Mouse (Mus musculus) CD8-positive naive resting alpha-beta T cell, adult 57 days (primary cell): Measurements from ENCODE around the gene Rhox2g. TPM values are rescaled to one million over a fixed set of nuclear protein-coding genes. Genes with fewer than 3 reads are reported as not detected.

Experiments used
- total RNA-seq: library from RNA; stranded (reverse); gene quantifications from one replicate; pipeline ENCODE4 v1.2.4, GENCODE M21; 2023

Gene Rhox2g
- not detected for total RNA-seq

GRCm38 (mm10) chrX:37643370-37643769 is at the start of gene Rhox2g:
TSS of gene Rhox2g (minus strand) at chrX:37643470.

DNA sequence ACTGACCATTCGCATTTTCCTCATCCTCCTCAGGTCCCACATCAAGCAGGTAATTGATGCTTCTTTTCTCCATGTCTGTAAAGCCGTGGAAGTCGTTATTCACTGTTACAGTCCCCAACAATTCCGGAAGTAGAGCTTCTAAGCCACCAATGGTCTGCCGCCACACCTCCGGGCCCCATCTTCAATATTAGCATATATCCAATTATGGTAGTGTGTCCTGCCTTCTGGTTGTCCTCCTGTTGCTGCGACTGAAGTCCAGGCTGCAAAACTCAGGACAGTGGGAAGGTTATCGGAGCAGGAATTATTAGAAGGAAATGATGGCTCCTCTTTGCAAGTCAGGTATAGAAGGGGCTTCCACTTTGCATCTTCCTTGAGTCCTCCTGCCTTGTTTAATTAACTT is 29.9 kb upstream of the Rhox2g start, which contains the start of gene Rhox2h:
Rhox2h (minus strand) TSS at position 101 of the 400 bp plus-strand sequence.

DNA sequence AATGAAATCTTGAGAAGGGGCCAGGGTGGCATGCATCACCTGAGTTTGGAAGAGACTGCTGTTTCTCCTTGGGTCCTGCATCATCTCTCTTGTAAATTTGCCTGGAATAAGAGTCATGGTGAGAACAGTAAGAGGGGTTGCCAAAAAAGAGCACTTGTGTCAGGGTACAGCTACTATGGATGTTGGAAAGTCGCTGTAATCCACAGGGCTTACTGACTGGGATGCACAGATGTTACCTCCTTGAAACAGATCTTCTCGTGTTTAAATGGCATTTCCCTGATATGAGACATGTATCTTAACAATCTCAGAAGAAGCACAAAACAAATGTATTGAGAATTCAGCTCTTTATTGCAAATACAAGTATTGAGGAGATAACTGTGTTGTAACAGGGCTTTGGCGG is 25.4 kb upstream of the Rhox2g start, which contains the start of gene Rhox3h:
Rhox3h (minus strand) TSS at position 101 of the 400 bp plus-strand sequence.

DNA sequence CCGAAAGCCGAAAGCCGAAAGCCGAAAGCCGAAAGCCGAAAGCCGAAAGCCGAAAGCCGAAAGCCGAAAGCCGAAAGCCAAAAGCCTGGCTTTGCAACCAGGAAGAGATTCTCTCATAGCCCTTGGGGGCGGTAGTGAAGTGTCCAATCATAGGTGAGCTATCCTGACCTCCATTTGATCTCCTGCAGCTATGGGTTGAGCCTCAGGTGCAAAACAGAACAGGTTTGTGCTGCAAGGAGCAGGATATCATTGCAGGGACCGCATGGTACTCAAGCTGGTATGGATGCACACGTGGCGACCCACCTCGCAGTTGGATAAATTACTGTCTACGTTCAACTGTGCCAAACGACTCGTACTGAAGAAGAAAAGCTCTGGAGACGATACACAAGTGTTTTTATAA is 8.0 kb upstream of the Rhox2g start, which contains the start of gene Rhox4g:
Rhox4g (minus strand) TSS at position 101 of the 400 bp plus-strand sequence.

DNA sequence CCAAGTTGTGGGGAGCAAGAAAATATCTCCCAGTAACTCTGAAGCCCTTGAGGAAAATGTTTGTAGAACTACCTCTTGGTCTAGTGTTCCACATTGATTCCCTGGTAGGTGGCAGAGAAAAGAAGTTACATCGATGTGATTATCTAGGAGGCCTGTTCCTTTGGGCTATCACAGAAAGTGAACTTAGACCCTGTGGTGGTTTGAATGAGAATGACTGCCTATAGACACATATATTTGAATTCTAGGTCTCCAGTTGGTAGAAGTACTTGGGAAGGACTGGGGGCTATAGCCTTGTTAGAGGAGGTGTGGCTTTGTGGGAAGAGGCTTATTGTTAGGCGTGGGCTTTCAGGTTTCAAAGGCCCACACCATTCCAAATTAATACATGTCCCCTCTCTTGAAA is 14.8 kb downstream of the Rhox2g start, which contains the start of gene Rhox3g:
Rhox3g (minus strand) TSS at position 101 of the 400 bp plus-strand sequence.

GRCm38 (mm10) chrX:37607604-37608003 is 35.7 kb downstream of the Rhox2g start, which contains the start of gene Rhox4f:
TSS of gene Rhox4f (minus strand) at chrX:37607704.

Other genes with a start within 250 kb of the Rhox2g start
- not detected for gene Rhox2b, start 231.4 kb downstream of the Rhox2g start, total RNA-seq
- gene Rhox4b, start 211.0 kb downstream of the Rhox2g start, total RNA-seq = not detected
- not detected for gene Rhox2c, start 189.8 kb downstream of the Rhox2g start, total RNA-seq
- gene Rhox3c, start 184.9 kb downstream of the Rhox2g start, total RNA-seq = not detected
- not detected for gene Rhox4c, start 163.1 kb downstream of the Rhox2g start, total RNA-seq
- gene Rhox2d, start 150.0 kb downstream of the Rhox2g start, total RNA-seq = not detected
- gene Rhox4d, start 129.1 kb downstream of the Rhox2g start, total RNA-seq = not detected
- gene Rhox2e, start 113.0 kb downstream of the Rhox2g start, total RNA-seq = not detected
- gene Rhox3e, start 101.5 kb downstream of the Rhox2g start, total RNA-seq = not detected
- gene Rhox4e, start 86.1 kb downstream of the Rhox2g start, total RNA-seq = not detected
- not detected for gene Rhox2f, start 72.1 kb downstream of the Rhox2g start, total RNA-seq
- not detected for gene Rhox3f, start 62.5 kb downstream of the Rhox2g start, total RNA-seq
- not detected for gene Rhox4f, start 35.8 kb downstream of the Rhox2g start, total RNA-seq
- not detected for gene Rhox3g, start 14.9 kb downstream of the Rhox2g start, total RNA-seq
- not detected for gene Rhox4g, start 7.9 kb upstream of the Rhox2g start, total RNA-seq
- gene Rhox3h, start 25.3 kb upstream of the Rhox2g start, total RNA-seq = not detected
- gene Rhox2h, start 29.8 kb upstream of the Rhox2g start, total RNA-seq = not detected
- not detected for gene Rhox5, start 161.4 kb upstream of the Rhox2g start, total RNA-seq
- not detected for gene Rhox6, start 183.4 kb upstream of the Rhox2g start, total RNA-seq
- not detected for gene Rhox7a, start 188.2 kb upstream of the Rhox2g start, total RNA-seq
- gene Rhox8, start 235.5 kb upstream of the Rhox2g start, total RNA-seq = not detected